Mouse (Mus musculus): ENCODE measurements around the gene Milr1. TPM values are rescaled to one million over a fixed set of nuclear protein-coding genes. Genes with fewer than 3 reads are reported as not detected.

Gene Milr1
- polyA plus RNA-seq, 2 experiments = 1.9 to 2.1 TPM

DNA sequence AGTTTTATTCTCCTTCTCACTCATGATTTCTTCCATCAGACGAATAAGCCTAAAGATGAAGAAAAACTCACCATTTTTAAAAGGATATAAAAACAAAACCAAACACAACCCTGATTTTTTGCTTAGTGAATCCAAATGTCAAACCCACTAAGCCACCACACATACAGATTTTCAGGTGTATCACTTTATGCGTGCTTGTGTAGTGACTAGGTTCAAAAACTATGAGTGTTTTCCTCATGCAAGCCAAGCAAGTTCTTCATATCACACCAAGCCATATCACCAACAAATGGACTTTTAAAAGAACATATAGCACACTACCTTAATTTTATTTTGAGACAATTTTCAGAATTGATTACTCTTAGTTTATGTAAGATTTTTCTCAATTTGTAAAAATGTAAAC is 33.5 kb downstream of the Milr1 start:
- WGBS = 85% methylated on average over 2 of the region's 2 CpGs
- H3K27ac ChIP-seq (replicated peaks; ENCODE audit: low read depth, low read length) = no peak overlapping the region
- DNase-seq (ENCODE audit: low spot score) (no peak), ATAC-seq (ENCODE audit: low FRiP score, low read depth) (no peak)
- no peak for TF ChIP-seq POLR2A (IDR thresholded peaks at IDR 0.05; ENCODE audit: borderline replicate concordance, extremely low read depth, insufficient read depth, insufficient read length)
- H3K4me3 ChIP-seq (replicated peaks; ENCODE audit: low read length) = no peak overlapping the region
- no peaks in the 10 kb centered on the region for H3K9me3 ChIP-seq (ENCODE audit: control insufficient read depth, low read length)
- H3K27me3 ChIP-seq (ENCODE audit: control insufficient read depth, insufficient read depth, low read length) = no peaks in the 10 kb centered on the region
- H3K36me3 ChIP-seq (ENCODE audit: control insufficient read depth, insufficient read depth, low read length) = peaks cover 73% of the 10 kb centered on the region
- no peak overlapping the region for H3K9ac ChIP-seq (ENCODE audit: low read depth, low read length, severe bottlenecking)
- H3K4me1 ChIP-seq (ENCODE audit: control insufficient read depth, insufficient read depth, low read length) = peaks cover 13% of the 10 kb centered on the region
- H3K4me2 ChIP-seq (replicated peaks; ENCODE audit: low read depth, low read length, severe bottlenecking) = no peak overlapping the region

DNA sequence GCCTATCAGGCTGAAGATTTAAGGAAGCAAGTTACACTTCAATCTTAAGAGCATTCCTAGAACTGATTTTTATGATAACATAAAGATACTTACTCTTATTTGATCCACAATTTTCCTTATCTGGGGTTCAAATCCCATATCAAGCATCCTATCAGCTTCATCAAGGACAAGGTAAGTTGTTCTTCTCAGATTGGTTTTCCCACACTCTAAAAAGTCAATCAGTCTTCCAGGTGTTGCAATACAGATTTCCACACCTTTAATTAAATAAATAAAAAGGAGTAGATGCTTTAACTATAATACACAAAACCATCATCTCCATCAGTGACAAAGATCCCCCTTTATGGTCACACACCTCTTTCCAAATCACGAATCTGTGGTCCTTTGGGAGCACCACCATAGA is 34.0 kb downstream of the Milr1 start:
- Histone ChIP-seq H3K4me1 (ENCODE audit: control insufficient read depth, insufficient read depth, low read length) (peaks cover 13% of the 10 kb centered on the region), H3K9me3 (ENCODE audit: control insufficient read depth, low read length) (no peaks in the 10 kb centered on the region), H3K4me3 (replicated peaks; ENCODE audit: low read length) (peak overlapping the region; percentile 95; the same call in 1 of the 2 replicates), H3K36me3 (ENCODE audit: control insufficient read depth, insufficient read depth, low read length) (peaks cover 68% of the 10 kb centered on the region), H3K9ac (ENCODE audit: low read depth, low read length, severe bottlenecking) (no peak overlapping the region), H3K27ac (replicated peaks; ENCODE audit: low read depth, low read length) (no peak overlapping the region), H3K4me2 (replicated peaks; ENCODE audit: low read depth, low read length, severe bottlenecking) (no peak overlapping the region), H3K27me3 (ENCODE audit: control insufficient read depth, insufficient read depth, low read length) (no peaks in the 10 kb centered on the region)
- ATAC-seq (ENCODE audit: low FRiP score, low read depth) (no peak), DNase-seq (ENCODE audit: low spot score) (no peak)
- no peak for TF ChIP-seq POLR2A (IDR thresholded peaks at IDR 0.05; ENCODE audit: borderline replicate concordance, extremely low read depth, insufficient read depth, insufficient read length)
- 76% methylated on average over 1 of the region's 1 CpGs for WGBS

DNA sequence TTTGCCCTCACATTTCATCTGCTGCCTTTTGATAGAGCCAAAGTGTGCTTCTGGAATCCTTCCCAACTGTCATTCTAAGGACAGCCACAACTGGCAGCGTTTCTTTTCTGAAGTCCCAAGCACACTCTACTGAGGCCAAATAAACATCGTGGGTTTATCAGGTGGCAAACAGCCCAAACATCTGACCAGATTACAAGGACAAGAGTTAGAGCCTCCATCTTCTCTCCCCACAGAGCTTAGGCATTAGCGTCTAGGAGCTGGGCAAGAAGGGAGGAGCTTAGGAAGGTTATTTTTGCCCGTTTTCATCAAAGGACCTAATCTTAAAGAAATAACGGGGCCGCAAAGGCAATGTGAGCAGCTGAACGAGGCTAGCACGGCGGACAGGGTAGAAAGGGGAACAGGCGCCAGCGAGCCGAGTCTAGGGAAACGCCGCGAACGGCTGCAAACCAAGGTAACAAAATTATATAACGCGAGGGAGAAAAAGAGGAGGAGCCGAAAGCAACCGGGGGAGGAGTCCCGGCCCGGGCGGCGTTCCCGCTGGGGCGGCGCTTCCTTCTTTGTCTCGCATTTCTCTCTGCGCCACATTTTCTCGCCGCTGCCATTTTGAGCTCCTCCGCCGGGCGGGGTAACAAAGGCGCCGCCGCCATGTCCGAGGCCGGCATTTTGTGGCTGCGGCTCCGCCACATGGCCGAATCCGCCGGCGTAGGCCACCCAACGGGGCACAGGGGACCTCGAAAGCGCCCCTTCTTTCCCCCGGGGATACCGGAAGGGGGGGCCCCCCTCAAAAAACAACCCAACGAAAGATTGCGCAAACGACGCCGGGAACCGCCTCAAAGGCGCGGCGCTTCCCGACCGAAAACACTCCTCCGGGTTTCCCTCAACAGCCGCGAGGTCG is 36.4 kb downstream of the Milr1 start:
- peak overlapping the region; percentile 95 for H3K4me3 ChIP-seq (replicated peaks; ENCODE audit: low read length)
- WGBS = under 1% methylated on average over 64 of the region's 65 CpGs
- H3K36me3 ChIP-seq (ENCODE audit: control insufficient read depth, insufficient read depth, low read length) = peaks cover 49% of the 10 kb centered on the region
- H3K27ac ChIP-seq (replicated peaks; ENCODE audit: low read depth, low read length) = peak overlapping the region; percentile 99
- H3K4me1 ChIP-seq (ENCODE audit: control insufficient read depth, insufficient read depth, low read length) = peaks cover 13% of the 10 kb centered on the region
- H3K9ac ChIP-seq (ENCODE audit: low read depth, low read length, severe bottlenecking) = peak overlapping the region; percentile 99
- H3K4me2 ChIP-seq (replicated peaks; ENCODE audit: low read depth, low read length, severe bottlenecking) = peak overlapping the region; percentile 58
- no peaks in the 10 kb centered on the region for H3K9me3 ChIP-seq (ENCODE audit: control insufficient read depth, low read length)
- H3K27me3 ChIP-seq (ENCODE audit: control insufficient read depth, insufficient read depth, low read length) = no peaks in the 10 kb centered on the region
- TF ChIP-seq POLR2A (IDR thresholded peaks at IDR 0.05; ENCODE audit: borderline replicate concordance, extremely low read depth, insufficient read depth, insufficient read length) = no peak
- DNase-seq (ENCODE audit: low spot score) (peak; percentile 93), ATAC-seq (ENCODE audit: low FRiP score, low read depth) (peak; percentile 34; the same call in 1 of the 2 replicates)

DNA sequence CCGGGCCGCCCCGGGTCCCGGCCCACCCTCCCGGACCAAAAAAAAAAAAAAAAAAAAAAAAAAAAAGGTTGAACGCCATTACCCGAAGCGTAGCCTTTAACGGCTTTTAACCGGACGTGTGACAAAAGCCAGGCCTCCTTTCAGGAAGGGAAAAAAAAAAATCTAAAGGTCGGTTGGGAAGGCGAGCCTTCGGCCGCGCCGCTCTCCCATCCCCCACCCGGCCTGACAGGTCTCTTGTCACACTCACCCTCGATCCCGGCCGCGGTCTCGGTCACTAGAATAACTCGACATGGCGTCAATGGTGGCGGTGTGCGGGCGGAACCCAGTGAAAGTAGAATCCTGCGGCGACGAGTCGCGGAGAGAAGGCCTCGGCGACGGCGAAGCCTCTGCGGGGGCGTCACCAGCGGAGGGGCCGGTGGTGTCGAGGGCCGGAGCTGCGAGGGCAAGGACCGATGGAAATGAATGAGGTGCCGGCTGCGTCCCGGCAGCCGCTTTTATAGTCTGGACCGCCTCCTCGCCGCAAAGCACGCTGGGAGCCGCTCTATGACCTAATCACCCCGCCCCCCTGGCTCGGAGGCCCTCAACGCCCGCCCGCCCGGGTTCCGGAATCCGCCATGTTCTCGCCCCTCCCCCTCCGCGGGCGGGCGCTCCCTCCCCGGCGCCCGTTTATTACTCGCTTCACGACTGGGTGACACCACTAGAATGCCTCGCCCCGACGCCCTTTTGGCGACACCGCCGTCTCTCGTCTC is 37.2 kb downstream of the Milr1 start:
- Histone ChIP-seq H3K27me3 (ENCODE audit: control insufficient read depth, insufficient read depth, low read length) (no peaks in the 10 kb centered on the region), H3K9ac (ENCODE audit: low read depth, low read length, severe bottlenecking) (peak overlapping the region; percentile 99), H3K4me3 (replicated peaks; ENCODE audit: low read length) (peak overlapping the region; percentile 95), H3K4me1 (ENCODE audit: control insufficient read depth, insufficient read depth, low read length) (peaks cover 13% of the 10 kb centered on the region), H3K36me3 (ENCODE audit: control insufficient read depth, insufficient read depth, low read length) (peaks cover 49% of the 10 kb centered on the region), H3K27ac (replicated peaks; ENCODE audit: low read depth, low read length) (peak overlapping the region; percentile 99), H3K4me2 (replicated peaks; ENCODE audit: low read depth, low read length, severe bottlenecking) (peak overlapping the region; percentile 59), H3K9me3 (ENCODE audit: control insufficient read depth, low read length) (no peaks in the 10 kb centered on the region)
- peak; percentile 99 for TF ChIP-seq POLR2A (IDR thresholded peaks at IDR 0.05; ENCODE audit: borderline replicate concordance, extremely low read depth, insufficient read depth, insufficient read length)
- WGBS = 2% methylated on average over 56 of the region's 79 CpGs
- peak; percentile 81 for ATAC-seq (ENCODE audit: low FRiP score, low read depth)
- peak; percentile 97 for DNase-seq (ENCODE audit: low spot score)

DNA sequence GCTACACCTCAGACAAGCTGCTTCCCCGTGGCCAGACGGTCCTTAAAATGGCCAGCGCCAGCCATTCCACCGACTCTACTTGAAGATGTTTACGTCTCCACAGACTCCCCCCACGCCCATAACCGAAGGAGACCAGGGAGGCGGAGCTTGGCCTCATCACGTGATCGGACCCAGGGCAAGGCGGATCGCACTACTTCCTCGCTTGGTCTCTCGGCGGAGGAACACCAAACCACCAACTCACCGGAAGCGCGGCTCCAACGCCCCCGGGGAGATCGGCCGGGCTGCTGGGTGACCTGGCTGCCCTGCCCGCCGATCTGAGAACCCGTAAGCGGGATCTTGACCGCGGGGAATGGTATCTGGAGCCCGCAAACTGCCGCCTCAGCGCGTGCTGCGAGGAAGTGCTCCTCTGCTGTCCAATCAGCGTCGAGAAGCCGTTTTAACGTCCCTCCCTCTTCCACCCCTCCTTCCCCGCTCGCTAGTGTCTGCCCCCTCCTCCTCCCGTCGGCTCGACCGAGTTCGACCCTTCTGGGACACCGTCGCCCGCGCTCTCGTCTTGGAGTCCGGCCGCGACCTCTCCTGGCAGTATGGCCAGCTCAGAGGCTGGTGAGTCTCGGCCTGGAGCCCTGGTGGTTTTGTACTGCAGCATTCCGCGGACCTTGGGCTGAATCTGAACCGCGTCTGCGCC is 37.9 kb downstream of the Milr1 start, which contains the start of the genes Ddx5 and Cep95:
Ddx5 (minus strand) TSS at position 411 of the 685 bp plus-strand sequence.
Cep95 (plus strand) TSS at position 478 of the 685 bp plus-strand sequence.
- Histone ChIP-seq H3K27ac (replicated peaks; ENCODE audit: low read depth, low read length) (peak within 1 kb of the TSS; percentile 99), H3K9ac (ENCODE audit: low read depth, low read length, severe bottlenecking) (peak within 1 kb of the TSS; percentile 99), H3K27me3 (ENCODE audit: control insufficient read depth, insufficient read depth, low read length) (no peaks in the 10 kb centered on the region), H3K9me3 (ENCODE audit: control insufficient read depth, low read length) (no peaks in the 10 kb centered on the region), H3K4me2 (replicated peaks; ENCODE audit: low read depth, low read length, severe bottlenecking) (peak within 1 kb of the TSS; percentile 59), H3K4me3 (replicated peaks; ENCODE audit: low read length) (peak within 1 kb of the TSS; percentile 95), H3K36me3 (ENCODE audit: control insufficient read depth, insufficient read depth, low read length) (peaks cover 48% of the 10 kb centered on the region), H3K4me1 (ENCODE audit: control insufficient read depth, insufficient read depth, low read length) (peaks cover 13% of the 10 kb centered on the region)
- under 1% methylated on average over 56 of the region's 58 CpGs for WGBS
- ATAC-seq (ENCODE audit: low FRiP score, low read depth) = peak; percentile 94
- peak; percentile 96 for DNase-seq (ENCODE audit: low spot score)
- peak; percentile 80; the same call in 1 of the 2 replicates for TF ChIP-seq POLR2A (IDR thresholded peaks at IDR 0.05; ENCODE audit: borderline replicate concordance, extremely low read depth, insufficient read depth, insufficient read length)
